Mouse (Mus musculus) C2C12 (cell line): ENCODE measurements at regions not wholly inside any gene's neighbourhood (a gene's known extent, or its start where the extent isn't known, plus 50 kb on each side); places are given as distances from the start of the nearest gene placed in this dataset.

Experiments
- CEBPB ChIP-seq: IDR thresholded peaks from one replicate; pipeline ENCODE4 v1.6.1; 2011; ENCODE audit warnings: low read depth, mild to moderate bottlenecking, control low read depth, moderate library complexity
- CTCF ChIP-seq: IDR thresholded peaks from one replicate; pipeline ENCODE4 v1.5.1; 2011; ENCODE audit not compliant: control insufficient read depth, insufficient read depth, insufficient read length
- FOSL1 ChIP-seq: IDR thresholded peaks from one replicate; pipeline ENCODE4 v1.8.0; 2011; ENCODE audit warnings: mild to moderate bottlenecking, low read length; ENCODE audit not compliant: poor library complexity, insufficient read depth, severe bottlenecking
- MAX ChIP-seq: IDR thresholded peaks from one replicate; pipeline ENCODE4 v1.6.1; 2011; ENCODE audit warnings: mild to moderate bottlenecking, control low read depth
- MYOG ChIP-seq: IDR thresholded peaks from one replicate; pipeline ENCODE4 v1.6.1; 2011; ENCODE audit not compliant: control insufficient read depth, insufficient read length; ENCODE audit errors: extremely low read depth
- USF1 ChIP-seq: IDR thresholded peaks from one replicate; pipeline ENCODE4 v1.6.1; 2011; ENCODE audit warnings: low read depth, mild to moderate bottlenecking, control low read depth, moderate library complexity

DNA sequence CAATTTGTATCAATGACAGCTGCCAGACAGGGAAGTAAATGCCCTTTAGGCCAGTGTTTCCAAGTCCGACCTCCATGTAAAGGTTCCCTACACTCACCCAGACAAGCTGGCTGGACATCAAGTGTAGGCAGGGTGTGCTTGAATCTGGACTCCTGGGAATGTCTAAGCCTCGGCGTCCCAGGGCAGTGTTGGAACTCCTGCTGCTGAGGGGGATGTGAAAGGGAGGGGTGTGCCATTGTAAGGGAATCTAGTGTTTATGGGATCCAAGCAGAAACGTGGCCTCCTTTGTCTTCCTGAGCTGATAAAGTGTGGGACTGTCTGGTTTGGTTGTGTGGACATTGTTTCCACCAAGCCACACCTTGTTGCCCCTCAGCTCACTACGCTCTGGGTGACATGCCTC lies 291.9 kb downstream of the Cxcl12 start:
- no peak for TF ChIP-seq CTCF
- TF ChIP-seq CEBPB: no peak
- TF ChIP-seq MAX: no peak
- no peak for TF ChIP-seq FOSL1
- no peak for TF ChIP-seq MYOG
- no peak for TF ChIP-seq USF1
